Mouse (Mus musculus) left cerebral cortex, postnatal 25 days (tissue): Measurements from ENCODE around the gene Bcorl1. TPM values are rescaled to one million over a fixed set of nuclear protein-coding genes. Genes with fewer than 3 reads are reported as not detected.

Experiments
- DNase-seq, 2 experiments: peaks; one replicate each; pipeline ENCODE4 v3.0.0; 2022; ENCODE audit warnings: low spot score in 2 of 2, mixed read lengths in 1 of 2
- intact Hi-C: fragments of 180-260 bp; cut with DNase I; formaldehyde crosslinking; loops from one replicate; pipeline ENCODE4 v1.15.1; 2025
- total RNA-seq, 2 experiments: library from RNA; stranded (reverse); gene quantifications; 2 replicates each; pipeline ENCODE4 v1.2.3; 2021

The Bcorl1 gene
- 10 to 100 TPM; 16.6 to 19.4 TPM for total RNA-seq

DNA sequence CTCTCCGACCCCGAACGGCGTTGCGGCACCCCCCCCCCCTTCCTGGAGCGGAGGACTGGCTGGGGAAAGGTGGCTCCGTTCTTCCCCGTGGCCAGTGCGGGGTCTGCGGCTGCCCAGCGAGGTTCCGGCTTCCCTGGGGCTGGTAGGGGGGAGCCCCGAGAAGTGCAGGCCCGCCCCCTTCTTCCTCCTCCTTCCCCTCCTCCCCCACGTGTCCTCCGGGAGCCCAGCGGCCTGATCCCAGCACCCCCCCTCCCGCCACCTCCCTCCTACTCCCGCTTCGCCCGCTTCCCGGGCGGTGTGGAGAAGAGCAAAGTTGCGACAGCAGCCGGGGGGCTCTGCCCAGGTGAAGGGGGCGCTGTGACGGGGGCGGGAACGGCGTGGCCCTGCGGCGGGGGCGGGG, at the start of gene Bcorl1:
Gene Bcorl1 (plus strand): TSS at position 218 of the 400 bp plus-strand sequence.
- DNase-seq: no peak
- intact Hi-C loops: no loop called here

DNA sequence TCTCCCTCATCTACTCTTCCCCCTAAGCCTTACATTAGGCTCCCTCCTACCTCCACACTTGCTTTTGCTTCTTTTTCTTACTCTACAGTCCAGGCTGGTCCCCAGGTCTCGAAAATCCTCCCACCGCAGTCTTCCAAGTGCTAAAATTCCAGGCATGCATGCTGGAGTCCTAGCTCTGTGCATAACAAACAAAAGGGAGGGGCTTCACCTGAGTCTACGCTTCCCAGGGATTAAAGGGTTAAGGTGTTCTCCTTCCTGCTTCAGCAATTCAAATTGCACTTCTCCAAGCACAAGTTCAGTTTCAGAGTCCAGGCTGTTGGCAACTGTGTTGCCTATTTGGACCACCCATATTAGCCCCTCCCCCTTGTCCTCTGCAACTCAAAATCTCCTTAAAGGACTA, 49.7 kb upstream of the Bcorl1 start:
- no peak for DNase-seq
- intact Hi-C loops: no loop called here

DNA sequence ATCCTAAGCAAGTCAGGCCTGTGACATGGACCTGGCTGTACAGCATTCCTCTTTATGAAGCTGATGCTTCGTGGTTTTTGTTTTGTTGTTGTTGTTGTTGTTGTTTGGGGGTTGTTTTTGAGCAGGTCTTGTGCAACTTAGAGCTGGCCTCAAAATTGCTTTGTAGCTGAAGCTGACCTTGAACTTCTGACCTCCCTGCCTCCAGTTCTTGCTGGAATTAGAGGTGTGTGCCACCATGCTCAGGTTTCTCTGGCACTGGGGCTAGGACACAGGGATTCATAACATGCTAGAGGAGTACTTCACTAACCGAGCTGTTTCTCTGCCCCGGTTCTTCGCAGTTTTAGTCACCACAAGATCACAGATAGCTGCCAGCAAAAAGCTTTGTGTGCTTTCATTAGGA, 35.8 kb upstream of the Bcorl1 start:
- DNase-seq: no peak
- intact Hi-C loops: no loop called here

DNA sequence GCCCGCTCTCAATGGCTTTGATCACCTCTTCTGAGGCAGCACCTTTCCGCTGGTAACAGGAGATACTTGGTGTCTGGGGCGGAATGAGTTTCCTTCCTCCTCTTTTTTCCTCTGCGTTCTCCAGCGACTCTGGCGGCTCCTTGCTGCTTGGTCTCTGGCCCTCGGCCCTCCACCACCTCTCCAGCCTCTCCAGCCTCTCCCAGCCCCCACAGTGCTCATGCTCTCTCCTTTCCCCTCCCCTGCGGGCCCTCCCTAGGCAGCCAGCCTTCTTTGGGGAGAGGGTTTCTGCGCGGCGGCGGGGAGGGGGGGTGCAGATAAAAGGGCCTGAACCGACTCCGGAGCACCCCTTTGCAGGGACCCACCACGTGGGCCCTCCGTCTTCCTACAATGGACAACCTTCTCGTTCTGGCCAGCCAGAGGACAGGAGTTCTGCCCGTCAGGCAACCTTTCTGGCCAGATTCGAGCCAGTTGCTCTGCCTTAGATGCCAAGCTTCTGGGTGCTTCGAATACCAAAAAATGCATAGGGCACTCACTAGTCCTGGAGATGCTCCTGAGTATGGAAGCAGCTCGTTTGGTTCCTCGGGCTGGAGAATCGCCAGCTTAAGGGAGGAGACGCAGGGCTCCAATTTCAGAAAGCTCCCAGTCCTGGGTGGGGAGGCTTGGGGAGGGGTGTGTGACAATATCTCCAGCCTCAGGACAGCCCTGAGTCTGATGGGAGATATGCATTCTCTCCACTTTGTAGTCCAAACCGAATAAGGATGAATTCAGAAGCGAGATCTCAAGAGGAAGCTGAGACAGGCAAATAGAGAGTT, 30.2 kb upstream of the Bcorl1 start:
- DNase-seq: no peak
- intact Hi-C loops: no loop called here

DNA sequence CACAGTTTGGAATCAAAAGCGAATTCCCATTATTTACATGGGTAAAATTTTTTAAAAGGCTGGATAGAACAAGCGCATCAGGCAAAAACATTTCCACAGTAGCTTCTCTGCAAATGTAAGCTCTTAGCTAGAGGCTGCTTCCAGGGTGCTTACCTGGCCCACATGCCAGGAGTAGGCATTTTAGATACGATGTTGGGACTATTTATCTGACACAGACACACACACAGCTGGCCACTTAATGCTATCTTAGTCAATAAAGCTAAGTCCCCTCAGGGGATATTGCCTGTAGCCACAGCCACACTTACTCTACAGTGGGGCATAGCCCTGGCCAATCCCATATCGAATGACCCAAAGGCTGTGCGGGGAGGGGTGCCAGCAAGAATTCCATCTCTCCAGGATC, 29.4 kb upstream of the Bcorl1 start:
- intact Hi-C loops: no loop called here
- no peak for DNase-seq

DNA sequence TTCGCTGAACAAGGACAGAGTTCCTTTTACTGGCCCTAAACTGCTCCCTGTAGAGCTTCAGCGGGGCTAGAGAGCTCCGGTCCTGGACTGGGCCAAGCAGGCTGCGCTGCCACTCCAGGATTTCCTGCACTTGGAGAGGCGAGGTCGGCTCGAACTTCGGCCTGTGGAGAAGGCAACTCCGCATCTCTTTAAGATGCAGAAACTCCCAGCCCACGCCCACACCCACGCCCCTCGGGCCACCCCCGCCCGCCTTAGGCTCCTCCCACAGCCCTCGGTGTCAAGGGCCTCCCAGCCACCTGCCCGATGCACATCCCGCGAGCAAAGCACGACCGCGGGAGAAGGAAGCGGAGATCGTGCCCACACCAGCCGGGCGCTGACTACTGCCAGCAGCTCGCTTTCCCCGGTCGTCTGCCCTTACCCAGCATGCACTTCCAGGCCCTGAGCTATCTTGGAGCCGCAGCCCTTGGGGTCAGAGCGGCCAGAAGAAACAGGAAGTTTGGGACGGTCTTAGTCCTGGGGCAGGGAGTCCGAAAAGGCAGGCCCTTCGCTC, 26.6 kb upstream of the Bcorl1 start:
- intact Hi-C loops: loop anchor here (2.0 kb wide), 1 partner anchor 28 kb away; no protein-coding TSS in a partner anchor
- peak; percentile 20 to 40 for DNase-seq

DNA sequence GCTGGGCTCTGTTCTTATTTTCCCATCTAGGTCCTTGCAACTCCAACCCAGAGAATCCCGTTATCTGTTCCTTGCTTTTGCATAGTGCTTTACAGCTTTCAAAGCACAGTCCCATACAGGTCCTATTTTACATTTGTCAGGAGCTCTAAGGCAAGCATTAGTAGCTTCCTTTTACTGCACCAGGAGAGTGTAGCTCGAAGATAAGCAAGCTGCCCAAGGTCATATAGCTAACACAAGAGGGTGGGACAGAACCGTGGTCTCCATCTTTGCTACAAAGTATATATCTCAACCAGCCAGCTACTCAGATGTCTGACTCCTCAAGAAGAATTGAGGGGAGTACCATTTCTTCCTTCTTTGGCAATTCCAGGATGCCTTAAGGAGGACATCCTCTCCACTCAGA, 23.7 kb upstream of the Bcorl1 start:
- no peak for DNase-seq
- intact Hi-C loops: no loop called here

DNA sequence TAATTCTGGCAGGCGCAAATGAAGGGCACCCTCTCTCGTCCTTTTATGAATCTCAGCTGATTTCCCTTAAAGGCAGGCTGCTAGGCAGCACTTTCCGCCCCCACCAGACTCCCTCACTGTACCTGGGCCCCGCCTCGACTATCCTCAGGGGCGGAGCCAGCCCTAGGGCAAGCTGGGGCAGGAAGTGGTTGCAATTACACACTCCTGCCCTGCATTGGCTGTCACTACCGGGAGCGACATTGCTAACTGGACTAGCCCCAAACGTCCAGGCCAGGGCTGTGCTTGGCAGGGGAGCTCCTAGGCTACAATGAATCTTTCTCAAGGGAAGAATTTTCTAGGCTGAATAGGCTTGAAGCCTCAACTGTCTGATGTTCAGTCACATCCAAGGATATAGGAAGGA, 23.0 kb upstream of the Bcorl1 start:
- intact Hi-C loops: no loop called here
- no peak for DNase-seq

DNA sequence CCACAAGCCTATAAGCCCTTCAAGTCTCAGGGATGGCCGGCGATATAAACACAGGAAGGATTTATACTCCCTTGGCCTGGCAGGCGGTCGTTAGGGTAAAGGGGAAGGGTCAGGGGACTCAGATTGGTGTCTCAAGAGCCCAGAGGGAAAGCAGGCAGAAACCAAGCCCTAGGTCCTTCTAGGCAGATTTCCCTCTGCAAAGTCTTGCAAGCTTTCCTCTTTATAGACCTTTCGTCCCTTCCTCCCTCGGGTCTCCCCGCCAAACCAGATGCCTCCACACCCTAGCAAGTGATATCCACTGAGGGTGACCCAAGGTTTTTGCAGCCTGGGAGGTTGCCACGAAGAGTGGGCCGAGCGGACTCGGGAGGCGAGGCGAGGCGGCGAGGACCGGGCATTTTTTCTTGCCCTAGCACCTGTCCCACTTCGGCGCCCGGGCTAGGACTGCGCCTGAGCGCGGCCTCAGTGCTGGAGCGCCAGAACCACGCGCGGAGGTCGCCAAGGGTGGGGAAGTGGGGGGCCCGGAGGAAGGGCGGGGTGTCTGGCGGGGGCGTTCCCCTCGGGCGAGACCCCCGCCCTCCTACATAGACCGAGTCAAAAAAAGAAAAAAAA, 613 bp upstream of the Bcorl1 start:
- intact Hi-C loops: no loop called here
- no peak for DNase-seq

DNA sequence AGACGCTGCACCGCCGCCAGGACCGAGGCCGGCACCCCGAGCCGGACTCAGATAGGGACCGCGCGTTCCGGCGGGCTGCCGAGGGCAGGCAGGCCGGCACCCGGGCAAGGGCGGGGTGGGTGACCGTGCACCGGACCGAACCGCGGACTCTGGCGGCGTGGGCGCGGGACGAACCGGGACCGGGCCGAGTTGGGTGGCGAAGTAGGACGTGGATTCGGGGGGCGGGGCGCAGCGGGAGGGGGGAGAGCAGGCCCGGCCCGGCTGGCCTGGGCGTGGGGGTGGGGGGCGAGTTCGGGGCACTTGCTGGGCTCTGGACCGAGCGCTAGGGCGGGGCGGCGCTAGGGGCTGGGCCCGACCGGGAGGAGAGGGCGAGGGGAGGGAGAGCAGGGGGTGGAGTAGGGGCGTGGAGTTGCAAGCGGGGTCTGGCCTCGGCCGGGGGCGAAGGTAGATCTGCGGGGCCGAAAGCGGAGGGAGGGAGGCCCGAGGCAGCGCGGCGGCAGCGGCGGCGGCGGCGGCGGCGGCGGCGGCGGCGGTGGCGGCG, 533 bp downstream of the Bcorl1 start:
- DNase-seq: no peak
- intact Hi-C loops: loop anchor here (2.0 kb wide), 1 partner anchor 27 kb away; no protein-coding TSS in a partner anchor

DNA sequence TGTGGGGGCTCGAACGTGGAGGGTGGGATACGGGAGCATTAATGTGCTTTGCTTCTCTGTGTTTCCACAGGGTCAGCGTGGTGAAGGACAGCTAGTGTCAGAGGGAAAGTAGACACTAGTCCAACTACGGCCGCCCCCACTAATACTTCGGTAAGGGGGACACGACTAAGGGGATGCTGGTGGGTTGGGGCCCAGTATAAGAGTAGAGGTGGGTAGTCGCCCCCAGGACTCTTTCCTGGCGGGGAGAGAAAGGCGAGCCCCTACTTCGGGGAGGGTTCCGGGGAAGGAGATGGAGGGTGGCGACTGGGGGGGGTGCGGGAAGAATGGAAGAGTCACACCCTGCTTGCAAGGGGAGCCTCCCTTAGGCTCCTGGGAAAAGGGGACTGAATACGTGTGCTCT, 1.6 kb downstream of the Bcorl1 start:
- no peak for DNase-seq
- intact Hi-C loops: loop anchor here (1.0 to 2.0 kb wide), 2 partner anchors 28 to 57 kb away; no protein-coding TSS in a partner anchor

DNA sequence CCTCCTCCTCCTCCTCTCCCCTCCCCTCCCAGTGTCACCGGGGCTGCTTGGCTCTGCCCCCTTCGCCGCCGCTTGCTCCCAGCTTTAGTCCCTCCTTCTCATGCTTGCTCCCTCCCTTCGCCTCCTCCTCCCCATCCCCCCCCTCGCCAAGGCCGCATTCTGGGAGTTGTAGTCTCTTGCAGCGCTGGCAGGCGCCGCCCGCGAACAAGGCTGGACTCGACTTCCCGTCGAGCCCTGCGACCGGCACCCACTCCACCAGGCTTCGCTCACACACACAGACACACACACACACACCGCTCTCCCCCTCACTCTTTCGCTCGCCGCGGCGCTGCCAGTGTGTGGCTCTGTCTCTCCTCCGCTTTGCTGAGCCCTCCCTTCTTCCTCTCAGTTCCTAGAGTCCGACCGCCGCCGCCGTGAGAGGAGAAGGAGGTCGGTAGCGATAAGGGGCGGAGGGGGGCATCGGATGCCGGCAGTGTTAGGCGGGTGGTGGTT, 2.3 kb downstream of the Bcorl1 start:
- intact Hi-C loops: loop anchor here (1.0 to 2.0 kb wide), 2 partner anchors 29 to 58 kb away; no protein-coding TSS in a partner anchor
- peak; percentile 81 to 96 for DNase-seq

DNA sequence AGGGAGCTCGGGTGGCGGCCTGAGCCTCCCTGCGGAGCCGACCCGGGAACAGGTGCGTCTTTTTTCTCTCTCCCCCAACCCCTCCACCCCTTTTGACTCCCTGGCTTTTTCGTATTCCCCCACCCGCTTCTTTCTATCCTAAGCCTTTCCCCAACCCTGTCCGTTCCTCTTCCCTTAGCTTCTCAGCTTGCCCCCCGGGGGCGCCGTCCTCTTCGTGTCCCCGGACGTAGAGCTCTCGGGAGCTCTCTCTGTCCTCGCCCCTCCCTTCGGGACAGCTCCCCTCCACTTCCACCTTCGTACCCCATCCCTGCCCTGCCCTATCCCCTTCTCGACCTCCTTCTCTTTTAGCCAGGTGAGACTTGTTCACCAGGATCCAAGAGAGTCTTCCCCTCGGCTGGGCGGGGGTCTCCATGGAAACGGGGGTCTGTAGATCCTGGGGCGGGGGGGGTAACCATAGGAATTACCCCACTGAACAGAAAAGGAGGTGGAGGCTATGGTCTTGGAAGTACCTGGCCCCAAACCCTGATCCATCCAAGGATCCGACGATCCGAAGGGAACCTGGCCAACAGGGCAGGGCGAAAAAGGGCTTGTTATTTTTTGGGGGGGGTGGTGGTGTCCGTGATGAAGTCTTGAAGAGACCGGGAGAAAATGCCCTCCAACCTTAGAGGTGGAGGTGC, 2.9 kb downstream of the Bcorl1 start:
- DNase-seq: no peak
- intact Hi-C loops: loop anchor here (1.0 to 2.0 kb wide), 2 partner anchors 29 to 59 kb away; no protein-coding TSS in a partner anchor

DNA sequence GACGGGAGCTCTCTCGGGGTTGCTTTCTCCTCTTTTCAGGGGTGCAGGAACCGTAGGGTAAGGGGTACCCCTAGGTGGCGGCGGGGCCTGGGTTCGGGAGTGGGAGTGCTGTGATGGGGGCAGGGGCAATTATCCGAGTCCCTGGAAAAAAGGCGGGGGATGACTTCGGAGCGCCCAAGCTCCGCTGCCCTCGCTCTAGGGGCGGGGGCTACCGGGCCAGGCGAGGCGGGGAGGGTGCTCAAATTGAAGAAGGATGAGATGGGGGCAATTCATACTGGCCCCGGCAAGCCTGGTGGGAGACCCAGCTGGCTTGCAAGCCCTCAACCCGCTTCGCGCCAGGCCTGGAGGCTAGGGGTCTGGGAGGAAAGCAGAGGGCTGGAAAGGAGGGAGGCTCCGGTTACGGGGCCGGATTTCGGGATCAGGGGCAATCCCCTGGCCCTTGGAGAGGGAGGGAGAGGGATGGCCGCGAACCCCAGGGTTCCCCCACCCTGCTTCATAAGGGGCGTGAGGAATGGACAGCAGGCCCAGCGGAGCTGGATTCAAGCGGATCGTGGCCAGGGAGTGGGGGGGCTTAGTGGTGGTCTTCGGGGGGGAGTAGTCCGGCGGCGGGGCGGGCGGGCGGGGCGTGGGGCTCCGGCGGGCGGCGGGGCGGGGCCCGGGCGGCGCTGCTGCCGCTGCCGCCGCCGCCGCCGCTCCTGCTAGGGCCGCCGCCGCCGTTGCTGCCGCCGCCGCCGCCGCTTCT, 3.7 kb downstream of the Bcorl1 start:
- intact Hi-C loops: no loop called here
- no peak for DNase-seq

DNA sequence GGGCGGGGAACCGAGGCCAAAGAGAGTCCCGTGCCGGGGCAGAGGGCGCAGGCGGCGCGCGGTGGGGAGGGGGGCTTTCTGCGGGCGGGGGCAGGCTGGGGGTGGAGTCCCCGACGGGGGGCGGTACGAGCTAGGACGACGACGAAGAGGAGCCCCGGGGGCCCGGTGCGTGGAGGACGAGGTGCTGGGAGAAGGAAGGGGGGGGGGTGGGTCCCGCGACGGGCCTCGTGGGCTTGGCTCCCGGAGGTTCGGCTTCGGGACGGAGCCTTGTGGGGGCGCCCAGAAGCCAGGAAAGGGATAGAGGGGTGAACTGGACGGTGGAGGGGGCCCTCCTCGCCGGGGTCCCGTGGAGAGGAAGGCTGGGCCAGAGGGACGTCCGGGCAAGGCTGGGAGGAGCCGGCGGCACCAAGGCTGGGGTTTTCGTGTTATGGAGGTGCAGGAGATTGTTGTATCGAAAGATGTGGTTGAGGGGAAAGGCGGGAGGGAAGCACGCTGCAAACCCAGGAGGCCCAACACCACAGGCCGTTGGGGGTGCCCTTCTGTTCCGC, 4.3 kb downstream of the Bcorl1 start:
- DNase-seq: peak in 1 of 2 experiments; percentile 6
- intact Hi-C loops: no loop called here

DNA sequence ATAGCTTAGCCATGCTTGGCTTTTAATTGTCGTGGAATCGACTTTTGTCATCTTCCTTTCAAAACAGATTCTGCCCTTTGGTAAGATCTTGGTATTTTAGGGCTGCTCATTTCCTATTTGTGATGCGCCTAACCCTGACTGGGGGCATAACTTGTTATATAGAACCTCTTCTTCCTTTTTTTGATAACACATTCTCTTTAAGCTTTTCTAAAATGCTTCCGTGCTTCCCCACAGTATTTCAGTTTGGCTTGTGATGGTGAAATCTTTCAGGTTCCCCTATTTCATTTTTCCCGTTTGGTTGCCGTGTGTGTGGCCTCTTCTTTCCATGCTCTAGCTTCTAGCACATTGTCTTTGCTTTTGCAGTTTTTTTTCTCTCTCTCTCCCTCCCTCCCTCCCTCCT, 14.2 kb downstream of the Bcorl1 start:
- DNase-seq: no peak
- intact Hi-C loops: no loop called here

DNA sequence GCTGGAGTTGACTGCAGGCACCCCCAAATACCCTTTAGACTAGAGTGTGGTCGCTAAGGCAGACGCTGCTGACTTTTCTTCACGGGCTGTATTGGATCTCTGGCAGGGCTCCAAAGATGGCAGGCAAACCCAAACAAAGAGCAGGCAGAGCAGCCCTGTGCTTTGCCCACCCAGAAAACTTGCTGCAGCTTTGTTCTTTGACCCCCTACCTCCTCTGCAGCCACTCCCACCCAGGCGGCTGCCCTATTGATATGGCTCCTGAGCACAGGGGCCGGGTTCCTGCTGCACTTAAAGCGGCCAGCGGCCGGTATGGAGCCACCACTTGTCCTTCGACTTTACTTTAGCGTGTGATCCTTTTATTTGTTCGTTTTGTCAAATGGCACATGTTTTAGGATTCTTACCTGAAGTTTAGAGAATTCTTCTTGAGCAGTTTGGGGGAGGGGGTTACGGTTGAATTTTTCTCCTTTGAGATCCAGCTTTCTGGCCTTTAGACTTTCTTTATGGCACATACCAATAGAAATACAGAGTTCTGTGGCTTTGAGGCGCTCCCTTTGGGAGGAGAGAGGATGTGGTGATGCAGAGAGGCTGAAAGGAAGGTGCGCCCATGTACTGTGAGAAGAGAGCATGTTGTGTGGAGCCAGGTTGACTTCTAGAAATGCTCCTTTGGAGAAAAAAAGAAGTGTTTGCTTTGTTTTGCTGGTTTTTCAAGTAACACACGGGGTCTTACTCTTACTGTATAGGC, 24.8 kb downstream of the Bcorl1 start:
- no peak for DNase-seq
- intact Hi-C loops: no loop called here

DNA sequence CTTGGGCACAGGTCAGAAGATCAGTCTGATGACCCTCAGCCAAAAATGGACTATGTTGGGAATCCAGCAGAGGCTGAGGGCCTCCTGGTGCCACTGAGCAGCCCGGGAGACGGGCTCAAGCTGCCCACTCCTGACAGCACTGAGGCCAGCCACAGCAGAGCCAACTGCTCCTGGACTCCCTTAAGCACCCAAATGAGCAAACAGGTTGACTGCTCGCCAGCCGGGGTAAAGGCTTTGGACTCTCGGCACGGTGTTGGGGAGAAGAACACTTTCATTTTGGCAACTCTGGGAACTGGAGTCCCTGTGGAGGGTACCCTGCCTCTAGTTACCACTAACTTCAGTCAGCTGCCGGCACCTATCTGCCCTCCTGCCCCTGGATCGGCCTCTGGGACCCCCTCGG, 26.7 kb downstream of the Bcorl1 start:
- intact Hi-C loops: no loop called here
- DNase-seq: no peak
